Mouse (Mus musculus) testis, adult 2 months (tissue): ENCODE data around the gene Pcx.

ENCODE experiments used
- CTCF ChIP-seq: fragments of 200-500 bp; IDR thresholded peaks from 2 replicates; pipeline ENCODE4 v1.5.1; 2012; ENCODE audit warnings: low read depth, mild to moderate bottlenecking, inconsistent platforms, low read length, moderate library complexity; ENCODE audit not compliant: control insufficient read depth, insufficient read depth, insufficient replicate concordance
- POLR2A ChIP-seq: fragments of 200-500 bp; IDR thresholded peaks from 2 replicates; pipeline ENCODE4 v1.6.1; 2012; ENCODE audit warnings: low read depth, mild to moderate bottlenecking, inconsistent platforms, low read length, moderate library complexity; ENCODE audit not compliant: control insufficient read depth

DNA sequence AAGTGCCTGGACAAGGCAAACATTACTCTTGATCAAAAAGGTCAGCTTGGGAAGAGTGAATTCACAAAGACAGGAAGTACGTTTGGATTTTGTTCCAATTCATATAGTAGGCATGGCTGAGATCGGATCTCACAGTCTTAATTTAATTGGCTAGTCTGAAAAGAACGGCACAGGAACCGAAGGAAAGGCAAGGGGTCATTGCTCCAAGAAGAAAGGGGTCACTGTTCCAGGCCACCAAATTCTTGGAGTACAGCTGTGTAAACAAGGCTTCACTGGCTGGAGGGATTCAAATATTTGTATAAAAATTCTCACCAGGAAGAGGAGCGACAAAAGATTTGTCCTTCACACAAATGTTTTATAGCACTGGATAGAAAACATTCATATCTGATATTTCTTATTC, 25.3 kb upstream of the Pcx start:
- no peak for TF ChIP-seq POLR2A
- TF ChIP-seq CTCF = no peak
